In the genomic region with DNA sequence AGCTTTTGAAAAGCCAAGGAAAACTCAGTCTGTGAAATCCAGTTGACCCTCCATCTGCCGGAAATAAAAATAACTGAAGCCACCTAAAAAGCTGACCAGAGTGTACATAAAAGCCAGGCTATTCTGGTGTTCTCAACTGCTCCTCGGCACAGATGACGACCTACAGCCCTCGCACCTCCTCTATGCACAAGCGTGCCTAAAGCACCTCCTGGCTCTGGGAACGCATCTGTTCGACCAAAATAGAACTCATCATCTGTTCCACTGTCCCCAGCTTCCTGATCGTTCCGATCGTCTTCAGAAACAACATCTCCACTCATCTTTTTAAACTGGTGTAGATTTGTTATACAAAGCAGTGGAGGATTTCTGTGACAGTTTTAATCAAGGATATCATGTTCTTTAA, we compare ENCODE assay signal across 20 mouse cellular contexts.
A peak's percentile ranks its signal among the peaks of the same experiment; 100 is the strongest.
DNase-seq lines count a peak whose midpoint lies in the region; ATAC-seq and TF ChIP-seq lines count a peak whose summit lies in the region.
"Had no signal": no experiment of that assay in that cellular context is flagged by ENCODE, and none has a peak within 500 bp of the region (broad histone marks: within the 10 kb centered on the region; RNA-seq: fewer than 3 reads in every experiment).

No protein-coding gene starts in this region.

- H3K4me3 ChIP-seq in forebrain, embryonic 15.5 days, result no peak overlapping the region
- no peak overlapping the region for H3K4me3 ChIP-seq in forebrain, embryonic 16.5 days (replicated peaks; ENCODE audit: low read length)
- no peak overlapping the region for H3K4me3 ChIP-seq in hindbrain, embryonic 13.5 days
- H3K4me3 ChIP-seq in hindbrain, embryonic 10.5 days, result no peak overlapping the region
- no peak overlapping the region for H3K4me3 ChIP-seq in neural tube, embryonic 11.5 days (ENCODE audit: low read depth, low read length)
- no peak overlapping the region for H3K4me3 ChIP-seq in midbrain, postnatal 0 days (ENCODE audit: low read depth, low read length)
- H3K4me3 ChIP-seq: heart, embryonic 10.5 days; limb, embryonic 15.5 days; megakaryocyte, embryonic 14.5 days had no signal

- no peak for DNase-seq in hindbrain, embryonic 10.5 days (ENCODE audit: low spot score)
- no peak for DNase-seq in neural tube, embryonic 11.5 days (ENCODE audit: low spot score)
- no peak for DNase-seq in neural tube, embryonic 10.5 days (ENCODE audit: extremely low spot score, low spot score)
- no peak for DNase-seq in midbrain, postnatal 0 days (ENCODE audit: low spot score)
- no peak for DNase-seq in urinary bladder, postnatal 4 days (ENCODE audit: low spot score in 2 of 2)
- DNase-seq: adrenal gland, adult 2 months; cerebellum, adult 11 months; cerebellum, postnatal 36 days; gastrocnemius, postnatal 36 days; kidney, adult 2 months; kidney, postnatal 14 days; lung, postnatal 14 days; thymus, postnatal 36 days had no signal

- 55% methylated on average over 10 of the region's 10 CpGs for WGBS in forebrain, embryonic 15.5 days
- WGBS in forebrain, embryonic 16.5 days, result 41% methylated on average over 10 of the region's 10 CpGs
- WGBS in hindbrain, embryonic 13.5 days, result 51% methylated on average over 10 of the region's 10 CpGs
- 80% methylated on average over 10 of the region's 10 CpGs for WGBS in hindbrain, embryonic 10.5 days
- WGBS in neural tube, embryonic 11.5 days, result 62% methylated on average over 10 of the region's 10 CpGs
- WGBS in midbrain, postnatal 0 days, result 50% methylated on average over 10 of the region's 10 CpGs

- TF ChIP-seq CTCF in midbrain, postnatal 0 days (IDR thresholded peaks at IDR 0.05), result no peak

- H3K4me2 ChIP-seq in forebrain, embryonic 15.5 days (replicated peaks), result no peak overlapping the region
- no peak overlapping the region for H3K4me2 ChIP-seq in forebrain, embryonic 16.5 days (ENCODE audit: low read length)
- no peak overlapping the region for H3K4me2 ChIP-seq in hindbrain, embryonic 13.5 days
- H3K4me2 ChIP-seq in neural tube, embryonic 11.5 days (ENCODE audit: low read depth), result no peak overlapping the region
- 0 out of 2 replicates have a peak overlapping the region, but pooled peaks have one; percentile 13 for H3K4me2 ChIP-seq in midbrain, postnatal 0 days (ENCODE audit: low read depth, low read length, poor library complexity, severe bottlenecking)
- H3K4me2 ChIP-seq: limb, embryonic 15.5 days had no signal

- no peaks in the 10 kb centered on the region for H3K9me3 ChIP-seq in forebrain, embryonic 15.5 days
- no peaks in the 10 kb centered on the region for H3K9me3 ChIP-seq in forebrain, embryonic 16.5 days (ENCODE audit: control insufficient read depth, low read length)
- no peaks in the 10 kb centered on the region for H3K9me3 ChIP-seq in hindbrain, embryonic 13.5 days
- H3K9me3 ChIP-seq in hindbrain, embryonic 10.5 days, result no peaks in the 10 kb centered on the region
- no peaks in the 10 kb centered on the region for H3K9me3 ChIP-seq in neural tube, embryonic 11.5 days (ENCODE audit: control insufficient read depth, low read length)
- H3K9me3 ChIP-seq in midbrain, postnatal 0 days (ENCODE audit: low read length), result no peaks in the 10 kb centered on the region
- H3K9me3 ChIP-seq: heart, embryonic 10.5 days; limb, embryonic 15.5 days; megakaryocyte, embryonic 14.5 days had no signal

- peaks cover 89% of the 10 kb centered on the region for H3K4me1 ChIP-seq in forebrain, embryonic 15.5 days
- H3K4me1 ChIP-seq in forebrain, embryonic 16.5 days (replicated peaks; ENCODE audit: control insufficient read depth, insufficient read depth, low read length), result peaks cover 54% of the 10 kb centered on the region
- H3K4me1 ChIP-seq in hindbrain, embryonic 13.5 days (replicated peaks), result peaks cover 82% of the 10 kb centered on the region
- H3K4me1 ChIP-seq in hindbrain, embryonic 10.5 days (replicated peaks), result peaks cover 74% of the 10 kb centered on the region
- H3K4me1 ChIP-seq in neural tube, embryonic 11.5 days (ENCODE audit: control insufficient read depth, insufficient read depth, low read length), result peaks cover 30% of the 10 kb centered on the region
- peaks cover 27% of the 10 kb centered on the region for H3K4me1 ChIP-seq in midbrain, postnatal 0 days (ENCODE audit: insufficient read depth, low read length)
- H3K4me1 ChIP-seq: megakaryocyte, embryonic 14.5 days had no signal

- H3K27me3 ChIP-seq in forebrain, embryonic 15.5 days, result no peaks in the 10 kb centered on the region
- H3K27me3 ChIP-seq in forebrain, embryonic 16.5 days (replicated peaks; ENCODE audit: control insufficient read depth, insufficient read depth, low read length), result no peaks in the 10 kb centered on the region
- no peaks in the 10 kb centered on the region for H3K27me3 ChIP-seq in hindbrain, embryonic 13.5 days
- no peaks in the 10 kb centered on the region for H3K27me3 ChIP-seq in hindbrain, embryonic 10.5 days (ENCODE audit: insufficient read depth, poor library complexity, severe bottlenecking)
- no peaks in the 10 kb centered on the region for H3K27me3 ChIP-seq in neural tube, embryonic 11.5 days (ENCODE audit: control insufficient read depth, insufficient read depth, low read length)
- no peaks in the 10 kb centered on the region for H3K27me3 ChIP-seq in midbrain, postnatal 0 days (ENCODE audit: insufficient read depth, low read length)
- H3K27me3 ChIP-seq: CH12.LX; limb, embryonic 15.5 days; megakaryocyte, embryonic 14.5 days had no signal

- H3K27ac ChIP-seq in forebrain, embryonic 15.5 days (replicated peaks), result peak overlapping the region; percentile 17; the same call in 1 of the 2 replicates
- no peak overlapping the region for H3K27ac ChIP-seq in forebrain, embryonic 16.5 days (ENCODE audit: low read length)
- H3K27ac ChIP-seq in hindbrain, embryonic 13.5 days, result peak overlapping the region; percentile 45; the same call in 1 of the 2 replicates
- no peak overlapping the region for H3K27ac ChIP-seq in hindbrain, embryonic 10.5 days
- 0 out of 2 replicates have a peak overlapping the region, but pooled peaks have one; percentile 23 for H3K27ac ChIP-seq in neural tube, embryonic 11.5 days (ENCODE audit: low read depth, low read length)
- H3K27ac ChIP-seq in midbrain, postnatal 0 days (ENCODE audit: low read depth, low read length), result no peak overlapping the region
- H3K27ac ChIP-seq: heart, embryonic 10.5 days; limb, embryonic 15.5 days had no signal

- no peak overlapping the region for H3K9ac ChIP-seq in forebrain, embryonic 15.5 days (replicated peaks)
- H3K9ac ChIP-seq in forebrain, embryonic 16.5 days (replicated peaks; ENCODE audit: low read depth, low read length), result no peak overlapping the region
- H3K9ac ChIP-seq in hindbrain, embryonic 13.5 days, result no peak overlapping the region
- H3K9ac ChIP-seq in neural tube, embryonic 11.5 days (ENCODE audit: low read length), result no peak overlapping the region
- no peak overlapping the region for H3K9ac ChIP-seq in midbrain, postnatal 0 days (replicated peaks; ENCODE audit: low read length, poor library complexity, severe bottlenecking)
- H3K9ac ChIP-seq: limb, embryonic 15.5 days had no signal

- no peak for ATAC-seq in forebrain, embryonic 15.5 days (replicated peaks)
- no peak for ATAC-seq in forebrain, embryonic 16.5 days
- no peak for ATAC-seq in hindbrain, embryonic 13.5 days (ENCODE audit: low FRiP score)
- ATAC-seq in neural tube, embryonic 11.5 days (ENCODE audit: insufficient read depth, low FRiP score, low TSS enrichment), result no peak
- ATAC-seq in midbrain, postnatal 0 days (ENCODE audit: low FRiP score), result no peak

- H3K36me3 ChIP-seq in forebrain, embryonic 15.5 days, result no peaks in the 10 kb centered on the region
- no peaks in the 10 kb centered on the region for H3K36me3 ChIP-seq in forebrain, embryonic 16.5 days (ENCODE audit: control insufficient read depth, insufficient read depth)
- no peaks in the 10 kb centered on the region for H3K36me3 ChIP-seq in hindbrain, embryonic 13.5 days
- H3K36me3 ChIP-seq in hindbrain, embryonic 10.5 days, result peaks cover 13% of the 10 kb centered on the region; the same call in 1 of the 2 replicates
- H3K36me3 ChIP-seq in neural tube, embryonic 11.5 days (ENCODE audit: control insufficient read depth, insufficient read depth, low read length), result no peaks in the 10 kb centered on the region
- H3K36me3 ChIP-seq in midbrain, postnatal 0 days (ENCODE audit: insufficient read depth, low read length), result no peaks in the 10 kb centered on the region
- H3K36me3 ChIP-seq: heart, embryonic 10.5 days; limb, embryonic 15.5 days had no signal

Comparison
In these comparisons a context has a peak if more than half of its experiments do, and no peak if none do; other contexts are left out.
1. H3K27ac ChIP-seq: peak in forebrain, embryonic 15.5 days (single experiment), hindbrain, embryonic 13.5 days (single experiment) and neural tube, embryonic 11.5 days (single experiment); none in forebrain, embryonic 16.5 days (single experiment), hindbrain, embryonic 10.5 days (single experiment) and midbrain, postnatal 0 days (single experiment).